Mouse (Mus musculus) skeletal muscle tissue, adult 2 months (tissue): ENCODE results near the gene Gusb.
"Not testable (repeated sequence)": the region's sequence is repeated elsewhere in the genome, so short reads cannot be mapped to it uniquely, and the experiment has no call there.

Experiments
- DNase-seq: peaks from one replicate; pipeline ENCODE4 v3.0.0-alpha.2; 2012; ENCODE audit warnings: low read depth, low spot score

Gene Gusb

DNA sequence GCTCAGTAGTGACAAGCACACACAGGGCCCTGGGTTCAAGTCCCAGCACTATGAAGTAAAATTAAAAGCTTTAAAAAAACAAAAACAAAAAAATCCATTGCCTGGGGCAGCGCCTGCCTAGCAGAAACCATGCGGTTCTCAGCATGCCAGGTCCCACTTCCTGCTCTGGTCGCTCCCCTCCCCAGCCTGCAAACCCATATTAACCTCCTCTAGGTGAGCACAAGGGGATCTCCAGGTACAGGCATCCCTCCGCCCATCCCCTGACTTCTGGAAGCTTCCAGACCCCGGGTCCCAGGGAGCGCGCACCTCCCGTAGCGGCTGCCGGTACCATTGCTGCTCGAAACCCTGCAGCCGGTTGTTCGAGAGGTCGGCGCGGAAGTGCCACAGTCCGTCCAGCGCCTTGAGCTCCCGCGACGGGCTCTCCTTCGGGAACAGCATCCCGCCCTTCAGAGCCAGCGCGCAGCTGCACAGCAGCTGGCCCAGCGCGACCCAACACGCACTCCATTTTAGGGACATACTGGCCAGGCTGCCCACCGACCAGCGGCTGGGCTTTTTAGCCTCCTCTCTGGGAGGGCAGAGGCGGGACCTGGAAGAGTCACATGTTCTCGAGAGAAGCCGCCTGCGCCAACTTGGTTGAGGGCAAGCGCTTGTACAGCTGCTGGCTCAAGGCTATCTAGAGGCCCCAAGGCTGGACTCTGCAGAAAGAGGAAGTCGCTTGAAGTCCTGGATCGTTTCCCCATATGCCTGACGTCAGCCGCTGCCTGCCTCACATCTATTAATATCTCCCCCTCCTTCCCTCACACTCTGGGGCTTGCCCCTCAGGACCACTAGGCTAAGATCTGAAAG is at the start of gene Gusb:
Gene Gusb (minus strand): TSS at position 749 of the 846 bp plus-strand sequence.
- peak; percentile 87 for DNase-seq

DNA sequence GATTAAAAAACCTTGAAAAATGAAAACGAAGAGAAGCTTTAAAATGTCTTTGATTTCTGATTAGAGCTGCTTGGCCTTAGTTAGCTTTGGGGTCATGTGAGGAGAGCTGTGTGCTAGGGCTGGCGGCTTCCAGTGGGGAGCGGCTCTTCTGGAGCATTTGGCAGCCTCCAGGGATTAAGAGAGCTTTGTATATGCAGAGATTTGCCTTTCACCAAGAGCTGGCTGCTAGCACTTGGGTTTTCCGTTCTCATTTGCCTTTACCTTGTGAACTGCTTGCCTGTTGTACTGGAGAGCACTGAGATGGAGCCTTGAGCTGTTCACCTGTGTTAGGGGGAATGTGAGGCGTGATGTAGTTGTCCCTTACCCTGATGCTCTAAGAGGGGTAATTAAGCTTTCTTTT is 49.7 kb upstream of the Gusb start:
- no peak for DNase-seq

DNA sequence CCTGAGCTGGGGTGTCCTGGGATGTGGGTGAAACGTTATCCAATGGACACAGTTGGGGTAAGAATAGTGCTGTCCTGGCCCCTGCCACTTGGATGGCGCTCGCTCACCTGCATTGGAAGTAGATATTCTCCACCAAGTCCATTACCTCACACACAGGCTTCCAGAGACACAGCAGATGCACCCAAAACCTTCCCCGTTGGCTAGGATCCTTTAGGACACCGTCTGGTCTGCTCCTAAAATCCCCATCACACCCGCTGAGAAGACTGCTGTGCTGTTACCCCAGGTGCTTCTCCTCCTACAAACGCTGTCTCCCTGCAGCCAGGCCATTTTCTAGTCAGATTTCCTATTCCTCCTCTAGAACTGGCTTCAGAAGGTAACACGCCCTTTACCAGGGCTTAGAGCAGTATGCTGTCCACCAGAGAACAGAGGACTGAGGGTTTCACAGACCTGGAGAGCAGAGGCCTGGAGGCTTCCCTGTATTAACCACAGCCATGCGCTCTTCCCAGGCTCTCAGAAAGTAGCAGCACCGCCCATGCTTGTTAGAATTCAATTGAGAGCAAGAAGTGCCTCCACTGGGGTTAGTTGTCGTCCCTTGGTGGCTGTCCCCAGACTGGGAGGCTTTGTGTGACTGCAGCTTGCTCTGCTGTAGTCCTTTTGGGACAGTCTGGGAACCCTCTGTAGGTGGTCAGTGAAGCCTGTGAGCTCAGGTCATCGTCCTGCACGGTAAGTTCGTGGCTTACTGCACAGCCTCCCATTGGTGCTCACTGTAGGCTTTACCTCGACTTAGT is 48.4 kb upstream of the Gusb start:
- no peak for DNase-seq

DNA sequence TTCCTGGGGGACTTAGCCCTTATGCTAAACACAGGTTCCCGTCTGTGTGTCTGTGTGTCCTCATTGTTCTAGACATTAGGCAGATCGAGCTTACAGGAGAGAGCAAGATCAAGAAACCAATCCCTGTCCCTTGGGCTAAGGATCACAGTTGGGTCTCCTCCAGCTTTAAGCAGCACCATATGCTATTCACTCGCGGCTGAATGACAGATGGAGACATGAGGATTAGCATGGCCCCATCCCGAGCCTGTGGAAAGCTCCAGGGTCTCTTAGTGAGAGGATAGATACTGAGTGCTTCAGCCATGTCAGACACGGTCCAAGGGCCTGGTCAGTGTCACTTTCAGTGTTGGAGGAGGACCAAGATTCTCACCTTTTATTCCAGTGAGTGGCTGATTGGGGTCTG is 47.6 kb upstream of the Gusb start:
- DNase-seq: no peak

DNA sequence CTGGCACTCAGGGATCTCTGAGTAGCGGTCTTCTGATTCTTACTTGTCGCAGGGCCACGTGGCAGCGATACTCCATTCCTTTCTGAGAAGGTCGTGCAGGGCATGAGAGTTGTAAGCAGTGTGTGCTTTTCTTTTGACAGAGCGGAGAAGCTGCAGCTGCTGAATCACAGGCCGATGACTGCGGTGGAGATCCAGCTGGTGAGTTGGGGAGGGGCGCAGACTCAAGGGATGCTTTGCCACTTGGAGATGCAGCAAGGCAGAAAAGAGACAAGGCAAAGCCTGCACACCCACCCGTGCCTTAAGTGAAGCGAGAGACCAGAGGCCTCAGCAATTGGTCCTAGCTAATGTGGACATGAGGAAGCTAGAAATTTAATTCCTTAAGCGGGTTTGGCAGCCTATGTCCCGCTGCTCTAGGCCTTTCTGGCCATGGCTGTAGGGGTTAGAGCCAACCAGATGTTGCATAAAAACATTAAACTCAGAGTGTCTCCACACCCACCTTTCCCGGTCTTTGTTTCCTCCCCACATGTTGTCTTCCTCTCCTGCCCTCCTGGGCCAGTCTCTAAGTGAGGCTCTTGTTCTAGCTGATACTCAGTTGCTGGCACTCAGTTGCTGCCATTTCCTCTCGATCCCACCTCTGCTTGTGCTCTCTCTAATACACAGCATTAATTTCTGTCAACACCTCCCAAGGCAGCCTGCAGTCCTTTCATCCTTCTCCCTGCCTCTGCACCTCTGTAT is 46.1 kb upstream of the Gusb start:
- no peak for DNase-seq

DNA sequence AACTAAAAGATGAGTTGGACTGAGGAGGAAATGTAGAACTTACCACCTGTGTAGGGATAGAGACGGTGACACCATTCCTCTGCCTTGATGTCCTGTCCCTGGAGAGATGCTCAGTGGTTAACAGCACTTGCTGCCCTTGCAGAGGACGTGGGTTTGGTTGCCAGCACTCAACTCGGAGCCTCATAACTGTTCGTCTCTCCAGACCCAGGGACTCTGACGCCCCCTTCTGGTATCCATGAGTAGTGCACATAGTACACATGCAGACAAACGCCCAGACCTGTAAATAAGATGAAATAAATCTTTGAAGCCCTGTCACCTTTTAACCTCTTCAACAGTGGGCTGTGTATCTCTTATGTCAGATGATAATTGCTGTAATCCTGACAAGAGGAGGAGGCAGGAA is 44.2 kb upstream of the Gusb start:
- no peak for DNase-seq

DNA sequence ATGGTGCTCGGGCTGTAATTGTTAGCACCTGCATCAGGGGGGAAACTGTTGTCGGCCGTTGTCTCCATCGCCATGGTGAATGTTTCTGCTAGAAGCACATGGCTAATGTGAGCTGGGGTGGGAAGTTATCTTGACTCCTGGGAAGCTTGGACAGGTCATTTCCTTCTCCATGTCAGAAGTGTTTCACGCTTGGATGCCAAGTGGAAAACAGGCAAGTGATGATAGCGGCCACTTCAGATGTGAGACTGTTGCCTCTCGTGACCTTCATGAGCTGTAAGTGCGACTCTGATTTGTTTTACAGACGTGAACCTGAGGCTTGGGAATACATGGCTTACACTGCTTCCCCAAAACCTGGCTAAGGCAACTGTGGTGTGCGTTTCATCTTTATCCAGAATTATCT is 43.7 kb upstream of the Gusb start:
- no peak for DNase-seq

DNA sequence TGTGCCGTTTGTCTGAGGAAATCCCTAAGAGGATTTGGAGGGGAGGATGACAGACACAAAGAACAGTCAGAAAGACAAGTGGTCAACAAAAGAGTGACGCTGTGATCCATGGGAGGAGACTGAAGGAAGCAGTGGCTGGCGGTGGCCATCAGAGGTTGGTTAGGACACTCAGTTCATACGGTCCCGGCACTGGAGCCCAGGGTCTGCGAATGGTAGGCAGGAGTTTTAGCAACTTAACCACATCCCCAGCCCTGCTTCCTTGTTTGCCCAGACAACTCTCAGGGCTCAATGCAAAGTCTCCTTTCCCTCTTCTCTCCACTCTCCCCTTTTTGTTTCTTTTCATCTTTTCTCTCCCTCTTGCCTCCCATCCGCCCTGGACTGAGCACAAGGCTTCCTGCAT is 43.3 kb upstream of the Gusb start:
- DNase-seq: no peak

DNA sequence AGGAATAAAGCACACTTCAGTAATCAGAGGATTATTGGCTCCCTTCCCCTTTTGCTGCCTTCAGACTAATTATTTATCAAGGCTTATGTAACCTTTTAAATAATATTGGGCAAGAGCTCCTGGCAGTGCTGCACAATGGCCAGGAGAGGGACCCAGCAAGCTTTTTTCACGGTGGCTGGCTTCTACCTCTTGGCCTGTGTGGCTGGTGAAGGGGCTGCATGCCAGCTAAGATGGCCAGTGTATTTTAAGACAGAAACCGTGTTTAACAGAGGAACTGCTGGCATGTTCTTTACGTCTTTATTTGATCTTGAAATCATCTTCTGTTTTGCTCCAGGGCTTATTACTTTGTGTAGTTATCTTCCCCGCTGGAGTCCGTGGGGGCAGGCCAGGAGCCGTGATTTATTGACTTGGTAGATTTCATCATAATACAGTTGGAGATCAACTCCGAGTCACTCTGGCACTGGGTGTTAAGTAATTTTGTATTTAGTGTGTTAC is 41.4 kb upstream of the Gusb start:
- DNase-seq: peak; percentile 88

DNA sequence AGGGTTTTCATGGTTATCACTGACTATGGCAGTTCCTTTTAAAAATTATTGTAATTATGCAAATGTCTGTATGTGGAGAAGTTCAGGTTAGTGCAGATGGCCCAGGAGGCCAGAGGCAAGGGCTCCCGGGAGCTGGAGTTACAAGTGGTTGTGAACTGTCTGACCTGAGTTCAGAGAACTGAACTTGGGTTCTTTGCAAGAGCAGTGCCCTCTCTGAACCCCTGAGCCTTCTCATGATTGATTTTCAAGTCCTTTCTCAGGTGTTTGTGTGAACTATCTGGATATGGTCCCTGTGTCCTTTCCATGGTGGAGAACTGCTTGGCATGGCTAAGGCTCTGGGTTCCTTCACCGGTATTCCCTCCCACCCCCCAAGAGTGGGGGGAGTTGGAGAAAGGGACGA is 40.9 kb upstream of the Gusb start:
- no peak for DNase-seq

DNA sequence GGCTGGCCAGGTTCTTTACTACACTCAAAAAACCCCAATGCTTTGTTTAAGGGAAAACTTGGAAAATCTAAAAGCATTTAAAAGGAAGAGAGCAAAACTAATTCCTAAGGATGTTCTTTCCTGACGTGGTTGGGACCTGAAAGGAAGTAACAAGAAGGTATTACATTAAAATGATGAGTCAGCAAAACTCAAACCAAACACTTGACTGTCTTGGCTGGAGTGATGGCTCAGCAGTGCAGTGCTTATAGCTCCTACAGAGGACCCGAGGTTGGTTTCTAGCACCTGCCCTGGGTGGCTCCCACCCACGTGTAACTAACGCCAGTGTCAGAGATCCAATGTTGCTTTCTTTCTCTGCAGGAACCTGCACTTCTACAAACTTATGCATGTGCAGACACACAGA is 38.4 kb upstream of the Gusb start:
- no peak for DNase-seq

DNA sequence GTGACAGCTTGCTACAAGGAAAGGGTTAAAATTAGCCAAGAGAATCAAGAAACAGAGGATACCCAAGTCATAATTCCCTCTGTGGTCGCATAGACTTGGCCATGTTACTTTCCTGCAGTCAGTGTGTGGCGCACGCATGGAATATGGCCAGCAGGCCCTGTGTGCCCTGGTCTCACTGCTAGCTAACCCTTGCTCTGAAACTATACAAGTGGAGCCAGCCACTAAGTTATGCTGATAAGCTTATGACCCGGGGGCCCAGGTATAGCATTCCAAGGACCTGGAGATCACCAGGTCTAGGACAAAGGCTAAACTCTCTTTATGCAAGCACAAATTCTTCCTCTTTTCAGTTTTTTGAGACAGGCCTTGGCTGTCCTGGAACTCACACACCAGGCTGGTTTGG is 37.9 kb upstream of the Gusb start:
- DNase-seq: no peak

DNA sequence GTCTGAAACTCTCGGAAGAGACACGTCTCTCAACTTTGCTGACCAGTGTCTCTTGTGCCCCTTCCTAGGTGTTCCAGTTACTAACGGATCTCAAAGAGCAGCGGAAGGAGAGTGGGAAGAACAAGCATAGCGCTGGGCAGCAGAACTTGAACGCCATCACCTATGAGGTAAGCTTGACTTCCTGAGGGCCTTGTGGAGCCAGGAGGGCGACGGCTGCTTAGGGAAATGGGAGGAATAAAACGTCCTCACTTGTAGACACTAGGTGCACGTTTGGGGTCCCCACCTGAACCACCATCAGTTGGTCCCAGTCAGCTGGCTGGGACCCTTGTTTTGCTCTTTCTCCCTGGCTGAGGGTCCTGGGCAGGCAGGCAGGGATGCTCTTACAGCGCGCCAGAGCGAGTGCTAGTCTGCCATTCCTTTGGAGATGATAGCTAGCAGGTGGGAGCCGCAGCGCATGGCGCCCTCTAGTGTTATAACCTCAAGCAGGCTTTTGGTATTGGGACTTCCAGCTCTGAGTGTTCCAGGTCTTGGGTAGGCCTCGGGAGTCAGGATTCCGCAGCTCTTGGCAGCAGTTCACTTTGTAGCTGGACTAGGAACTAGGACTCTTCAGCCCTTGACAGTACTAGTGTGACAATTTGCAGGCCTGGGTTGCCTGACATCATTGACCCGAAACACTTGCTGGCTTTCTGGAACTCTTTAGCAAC is 35.1 kb upstream of the Gusb start:
- peak; percentile 73 for DNase-seq

DNA sequence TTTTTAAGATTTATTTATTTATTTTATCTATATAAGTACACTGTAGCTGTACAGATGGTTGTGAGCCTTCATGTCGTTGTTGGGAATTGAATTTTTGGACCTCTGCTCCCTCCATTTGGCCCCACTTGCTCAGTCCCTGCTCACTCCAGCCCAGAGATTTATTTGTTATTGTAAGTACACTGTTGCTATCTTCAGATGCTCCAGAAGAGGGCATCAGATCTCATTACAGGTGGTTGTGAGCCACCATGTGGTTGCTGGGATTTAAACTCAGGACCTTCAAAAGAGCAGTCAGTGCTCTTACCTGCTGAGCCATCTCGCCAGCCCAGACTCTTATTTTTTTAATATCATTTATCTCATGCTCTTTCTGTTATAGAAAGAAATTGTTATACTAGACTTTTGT is 33.5 kb upstream of the Gusb start:
- not testable (repeated sequence) for DNase-seq

DNA sequence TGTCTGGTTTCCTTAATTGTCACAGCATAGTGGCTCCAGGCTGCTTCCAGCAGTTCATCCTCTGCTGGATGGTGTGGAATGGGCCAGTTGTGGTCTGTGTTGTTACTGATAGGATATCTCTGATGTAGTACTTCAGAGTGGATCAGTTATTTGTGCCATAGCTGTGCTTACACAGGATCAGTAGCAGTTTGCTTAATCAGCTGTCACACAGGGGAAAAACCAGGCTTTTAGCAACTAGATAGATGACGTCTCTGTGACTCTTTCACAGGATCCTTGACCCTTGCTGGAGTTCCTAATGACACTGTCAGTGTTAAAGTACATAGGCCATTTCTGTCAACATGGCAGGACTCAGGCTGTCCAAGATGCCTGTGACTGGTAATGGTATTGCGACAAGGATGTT is 31.0 kb upstream of the Gusb start:
- no peak for DNase-seq

DNA sequence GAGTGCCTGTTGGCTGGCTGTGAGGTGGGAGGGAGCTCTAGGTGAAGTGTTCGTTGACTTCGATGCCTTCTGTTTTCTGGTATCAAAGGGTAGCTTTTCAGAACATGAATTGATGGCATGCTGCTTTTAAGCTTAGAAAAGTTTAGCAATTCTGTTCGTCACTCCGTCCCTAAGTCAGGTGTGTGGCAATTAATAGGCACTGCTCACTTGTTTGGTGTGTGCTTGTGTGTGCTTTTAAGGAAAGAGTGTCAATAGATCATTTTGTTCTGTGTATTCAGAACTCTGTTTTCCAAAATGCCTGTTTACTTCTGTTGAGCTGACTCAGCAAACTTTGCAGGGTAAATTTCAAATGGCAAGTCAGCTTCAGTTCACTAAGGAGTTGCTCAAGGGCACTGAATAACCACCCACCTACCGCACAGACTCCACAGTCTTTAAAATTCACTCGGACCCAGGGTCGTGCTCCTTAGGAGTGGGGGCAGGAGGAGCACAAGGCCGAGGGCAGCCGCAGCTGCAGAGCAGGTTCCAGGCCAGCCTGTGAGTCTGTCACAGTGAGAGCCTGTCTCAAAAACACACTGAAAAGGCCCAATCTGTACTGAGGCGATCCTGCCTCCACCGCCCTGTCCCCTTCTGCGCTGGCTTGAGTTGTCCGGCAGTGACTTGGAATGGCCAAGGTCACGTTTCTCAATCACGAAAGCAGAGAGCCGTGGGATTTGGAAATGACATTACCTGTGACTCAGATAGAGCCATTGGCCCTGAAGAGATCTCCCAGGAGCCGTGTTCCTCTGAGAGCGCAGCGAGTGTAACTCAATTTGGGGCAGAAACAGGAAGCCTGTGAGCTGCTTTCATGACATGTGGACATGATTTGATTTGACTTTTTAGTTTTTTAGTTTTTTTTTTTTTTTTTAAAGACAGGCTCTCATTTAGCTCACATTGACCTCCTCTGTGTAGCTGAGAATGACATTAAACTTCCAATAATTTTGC is 28.9 kb upstream of the Gusb start:
- no peak for DNase-seq

DNA sequence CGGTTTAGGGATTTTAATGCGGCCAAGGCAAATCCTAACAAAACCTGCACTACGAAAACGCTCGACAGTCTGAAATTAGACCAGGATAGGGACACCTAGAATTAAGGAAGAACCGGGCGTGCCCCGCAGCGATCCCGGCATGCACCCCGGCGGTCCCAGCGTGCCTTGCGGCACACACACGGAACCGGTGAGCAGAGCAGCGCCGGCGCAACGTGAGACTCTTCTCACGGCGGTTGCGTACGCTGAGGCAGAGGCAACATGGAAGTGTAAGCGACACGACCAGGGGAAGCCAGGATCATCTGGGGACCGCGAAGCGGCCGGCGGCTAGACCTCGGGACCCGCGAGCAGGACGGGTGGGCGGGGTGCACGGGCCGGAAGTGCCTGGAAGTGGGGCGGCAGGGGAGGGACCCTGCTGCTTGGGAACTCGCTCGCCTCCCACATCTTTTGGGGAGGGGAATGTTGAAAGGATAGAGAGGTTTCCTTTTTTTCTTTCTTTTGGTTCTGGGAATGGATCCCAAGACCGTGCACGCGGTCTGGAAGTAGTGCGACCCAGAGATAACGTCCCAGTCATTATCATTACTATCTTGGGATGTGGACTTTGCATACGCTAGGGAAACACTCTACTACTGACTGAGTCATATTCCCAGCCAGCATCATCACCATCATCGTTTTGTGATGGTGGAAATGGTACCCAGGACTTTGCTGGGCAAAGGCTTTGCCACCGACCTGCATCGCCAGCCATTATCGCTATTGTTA is 26.5 kb upstream of the Gusb start, which contains the start of the genes Asl and Crcp:
Gene Asl (minus strand): TSS at position 106 of the 756 bp plus-strand sequence.
Gene Crcp (plus strand): TSS at position 149 of the 756 bp plus-strand sequence.
- DNase-seq: peak; percentile 66

DNA sequence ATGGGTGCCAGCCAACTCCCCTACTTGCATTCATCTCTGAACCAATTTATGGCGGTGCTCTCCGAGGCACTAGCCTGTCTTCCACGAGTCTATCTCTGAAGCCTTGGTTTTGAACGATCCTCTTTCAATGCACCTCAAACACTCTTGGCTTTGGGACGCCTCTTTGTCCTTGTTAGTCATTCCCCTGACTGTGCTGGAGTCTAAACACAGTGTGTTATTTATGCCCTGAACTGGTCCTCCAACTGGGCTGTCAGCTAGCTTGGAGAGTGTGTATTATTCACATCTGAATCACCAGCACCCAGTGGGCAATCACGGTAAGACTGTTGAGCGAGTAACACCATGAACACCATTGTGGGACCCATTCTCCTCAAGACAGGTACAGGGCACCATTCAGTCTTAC is 24.8 kb upstream of the Gusb start:
- DNase-seq: no peak

DNA sequence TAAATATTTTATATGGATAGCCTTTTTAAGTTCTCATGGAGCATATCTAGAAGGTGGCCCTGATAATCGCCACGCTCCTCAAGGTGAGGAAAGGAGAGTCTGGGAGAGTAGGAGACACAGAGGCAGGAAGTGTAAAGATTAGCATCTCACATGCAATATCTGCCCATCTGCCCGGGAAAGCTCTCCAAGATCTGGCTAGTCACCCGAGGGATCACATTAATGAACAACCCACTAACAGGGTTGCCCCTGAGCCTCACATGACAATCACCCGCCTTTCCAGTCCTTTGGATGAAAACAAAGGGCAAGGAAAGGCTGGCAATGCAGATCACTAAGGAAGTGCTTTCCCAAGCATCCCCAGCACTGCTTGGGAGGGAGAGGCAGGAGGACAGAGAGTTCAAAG is 24.3 kb upstream of the Gusb start:
- no peak for DNase-seq
